In the genomic region with DNA sequence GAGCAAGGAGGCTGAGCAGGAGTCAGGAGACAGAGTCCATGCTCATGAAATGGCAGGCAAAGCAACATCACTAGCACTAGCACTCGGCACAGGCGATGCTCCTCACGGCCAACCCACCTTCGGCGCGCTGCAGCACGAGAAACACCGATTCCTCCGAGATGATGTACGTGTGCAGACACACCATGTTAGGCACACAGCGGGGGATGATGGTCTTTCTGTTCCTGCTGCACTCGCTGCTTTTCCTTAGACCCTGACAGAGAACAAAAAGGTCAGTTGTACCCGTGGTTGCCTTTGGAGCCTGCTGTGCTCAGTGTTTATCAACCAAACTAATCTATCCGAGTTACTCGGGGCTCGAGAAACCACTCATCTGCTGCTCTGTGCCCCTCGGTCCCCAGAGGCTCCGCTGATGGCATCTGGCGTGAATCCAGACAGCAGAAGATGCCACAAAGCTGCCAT, we compare ENCODE assay signal across 10 mouse cellular contexts.
DNase-seq lines count a peak whose midpoint lies in the region; ATAC-seq and TF ChIP-seq lines count a peak whose summit lies in the region.
"Had no signal": no experiment of that assay in that cellular context is flagged by ENCODE, and none has a peak within 500 bp of the region (broad histone marks: within the 10 kb centered on the region; RNA-seq: fewer than 3 reads in every experiment).

No protein-coding gene starts in this region.

- H3K4me2 ChIP-seq in forebrain, embryonic 15.5 days (replicated peaks), result no peak overlapping the region
- peak overlapping the region; percentile 35 for H3K4me2 ChIP-seq in midbrain, embryonic 14.5 days (ENCODE audit: low read length)
- no peak overlapping the region for H3K4me2 ChIP-seq in liver, postnatal 0 days (ENCODE audit: low read depth, low read length)
- H3K4me2 ChIP-seq: intestine, embryonic 15.5 days had no signal

- no peaks in the 10 kb centered on the region; the same call in 1 of the 2 replicates for H3K36me3 ChIP-seq in forebrain, embryonic 15.5 days
- H3K36me3 ChIP-seq in midbrain, embryonic 14.5 days (ENCODE audit: control insufficient read depth, insufficient read depth, low read length), result peaks cover 13% of the 10 kb centered on the region; the same call in 1 of the 2 replicates
- H3K36me3 ChIP-seq in liver, postnatal 0 days (replicated peaks; ENCODE audit: insufficient read depth, low read length), result peaks cover 12% of the 10 kb centered on the region; the same call in 1 of the 2 replicates
- H3K36me3 ChIP-seq: intestine, embryonic 15.5 days had no signal

- ATAC-seq in forebrain, embryonic 15.5 days (replicated peaks), result 0 out of 2 replicates have a peak, but pooled peaks have one; percentile 26
- ATAC-seq in midbrain, embryonic 14.5 days (ENCODE audit: low FRiP score, low TSS enrichment), result no peak
- no peak for ATAC-seq in liver, postnatal 0 days
- ATAC-seq: intestine, embryonic 15.5 days had no signal

- TF ChIP-seq EP300 in liver, postnatal 0 days (IDR thresholded peaks at IDR 0.05; ENCODE audit: low read depth), result no peak

- TF ChIP-seq CTCF in liver, postnatal 0 days (IDR thresholded peaks at IDR 0.05; ENCODE audit: low read depth), result no peak

- H3K4me3 ChIP-seq in forebrain, embryonic 15.5 days, result no peak overlapping the region
- no peak overlapping the region for H3K4me3 ChIP-seq in midbrain, embryonic 14.5 days (replicated peaks; ENCODE audit: low read depth, low read length)
- H3K4me3 ChIP-seq in liver, postnatal 0 days (ENCODE audit: low read depth, low read length), result no peak overlapping the region
- H3K4me3 ChIP-seq: intestine, embryonic 15.5 days; myocyte had no signal

- DNase-seq in ES-CJ7 (ENCODE audit: low read depth, low spot score), result peak; percentile 26
- DNase-seq in ZHBTc4 (ENCODE audit: low read depth, low spot score), result peak; percentile 39
- peak; percentile 68 for DNase-seq in midbrain, embryonic 14.5 days
- DNase-seq in heart, postnatal 14 days, result no peak
- DNase-seq in kidney, adult 11 months, result no peak
- DNase-seq in liver, postnatal 0 days, result no peak

- 36% methylated on average over 19 of the region's 19 CpGs for WGBS in forebrain, embryonic 15.5 days
- WGBS in midbrain, embryonic 14.5 days, result 18% methylated on average over 19 of the region's 19 CpGs
- WGBS in liver, postnatal 0 days (ENCODE audit: insufficient replicate concordance), result 84% methylated on average over 19 of the region's 19 CpGs

- 0 out of 2 replicates have a peak overlapping the region, but pooled peaks have one; percentile 13 for H3K9ac ChIP-seq in forebrain, embryonic 15.5 days (replicated peaks)
- peak overlapping the region; percentile 26; the same call in 1 of the 2 replicates for H3K9ac ChIP-seq in midbrain, embryonic 14.5 days (replicated peaks; ENCODE audit: low read length)
- no peak overlapping the region for H3K9ac ChIP-seq in liver, postnatal 0 days (replicated peaks)
- H3K9ac ChIP-seq: intestine, embryonic 15.5 days had no signal

- H3K27ac ChIP-seq in forebrain, embryonic 15.5 days (replicated peaks), result no peak overlapping the region
- H3K27ac ChIP-seq in midbrain, embryonic 14.5 days (replicated peaks; ENCODE audit: low read depth, low read length), result peak overlapping the region; percentile 43; the same call in 1 of the 2 replicates
- no peak overlapping the region for H3K27ac ChIP-seq in liver, postnatal 0 days (ENCODE audit: low read depth)
- H3K27ac ChIP-seq: intestine, embryonic 15.5 days had no signal

- no peaks in the 10 kb centered on the region for H3K27me3 ChIP-seq in forebrain, embryonic 15.5 days
- H3K27me3 ChIP-seq in midbrain, embryonic 14.5 days (ENCODE audit: control insufficient read depth, insufficient read depth, low read length), result no peaks in the 10 kb centered on the region
- H3K27me3 ChIP-seq in liver, postnatal 0 days (ENCODE audit: insufficient read depth, low read length), result no peaks in the 10 kb centered on the region
- H3K27me3 ChIP-seq: intestine, embryonic 15.5 days had no signal

- H3K9me3 ChIP-seq in forebrain, embryonic 15.5 days, result no peaks in the 10 kb centered on the region
- H3K9me3 ChIP-seq in midbrain, embryonic 14.5 days (ENCODE audit: control insufficient read depth, low read length), result no peaks in the 10 kb centered on the region
- H3K9me3 ChIP-seq in liver, postnatal 0 days (ENCODE audit: low read length), result no peaks in the 10 kb centered on the region
- H3K9me3 ChIP-seq: G1E; intestine, embryonic 15.5 days had no signal

- intact Hi-C loops in heart, postnatal 14 days (cut with DNase I), result no loop called here

- peaks cover 7% of the 10 kb centered on the region for H3K4me1 ChIP-seq in forebrain, embryonic 15.5 days
- peaks cover 7% of the 10 kb centered on the region; the same call in 1 of the 2 replicates for H3K4me1 ChIP-seq in midbrain, embryonic 14.5 days (ENCODE audit: control insufficient read depth, insufficient read depth, low read length)
- H3K4me1 ChIP-seq in liver, postnatal 0 days (ENCODE audit: insufficient read depth), result no peaks in the 10 kb centered on the region
- H3K4me1 ChIP-seq: intestine, embryonic 15.5 days had no signal

Comparison
In these comparisons a context has a peak if more than half of its experiments do, and no peak if none do; other contexts are left out.
1. DNase-seq: peak in ES-CJ7 (single experiment), ZHBTc4 (single experiment) and midbrain, embryonic 14.5 days (single experiment); none in heart, postnatal 14 days (0 of 2), kidney, adult 11 months (single experiment) and liver, postnatal 0 days (single experiment).